Mouse (Mus musculus): ENCODE measurements around the gene Scd1.

- TF ChIP-seq CHD2 (IDR thresholded peaks at IDR 0.05; ENCODE audit: low read length) (no peak), POLR2A (IDR thresholded peaks at IDR 0.05; ENCODE audit: low read depth, low read length) (peak; percentile 42; the same call in 1 of the 2 replicates), ZKSCAN1 (IDR thresholded peaks at IDR 0.05; ENCODE audit: borderline replicate concordance, low read depth, low read length) (no peak), NELFE (IDR thresholded peaks at IDR 0.05; ENCODE audit: low read depth, low read length) (no peak), RAD21 (IDR thresholded peaks at IDR 0.05; ENCODE audit: low read depth, low read length) (no peak; the same call in 1 of the 2 replicates), UBTF (IDR thresholded peaks at IDR 0.05; ENCODE audit: low read depth, low read length) (no peak), GABPA (IDR thresholded peaks at IDR 0.05; ENCODE audit: insufficient replicate concordance, low read depth, low read length) (no peak), CTCF (conservative IDR thresholded peaks at IDR 0.05 in 1 of 2, IDR thresholded peaks at IDR 0.05 in 1 of 2; ENCODE audit: low read depth in 2 of 2, low read length in 2 of 2) (no peak), MAFK (IDR thresholded peaks at IDR 0.05; ENCODE audit: insufficient replicate concordance, low read length) (no peak)
Measured at GRCm38 (mm10) chr19:44393962-44394422, 13.7 kb downstream of the Scd1 start.
